Comparison of ENCODE assay signal across 8 mouse cellular contexts in the genomic region with DNA sequence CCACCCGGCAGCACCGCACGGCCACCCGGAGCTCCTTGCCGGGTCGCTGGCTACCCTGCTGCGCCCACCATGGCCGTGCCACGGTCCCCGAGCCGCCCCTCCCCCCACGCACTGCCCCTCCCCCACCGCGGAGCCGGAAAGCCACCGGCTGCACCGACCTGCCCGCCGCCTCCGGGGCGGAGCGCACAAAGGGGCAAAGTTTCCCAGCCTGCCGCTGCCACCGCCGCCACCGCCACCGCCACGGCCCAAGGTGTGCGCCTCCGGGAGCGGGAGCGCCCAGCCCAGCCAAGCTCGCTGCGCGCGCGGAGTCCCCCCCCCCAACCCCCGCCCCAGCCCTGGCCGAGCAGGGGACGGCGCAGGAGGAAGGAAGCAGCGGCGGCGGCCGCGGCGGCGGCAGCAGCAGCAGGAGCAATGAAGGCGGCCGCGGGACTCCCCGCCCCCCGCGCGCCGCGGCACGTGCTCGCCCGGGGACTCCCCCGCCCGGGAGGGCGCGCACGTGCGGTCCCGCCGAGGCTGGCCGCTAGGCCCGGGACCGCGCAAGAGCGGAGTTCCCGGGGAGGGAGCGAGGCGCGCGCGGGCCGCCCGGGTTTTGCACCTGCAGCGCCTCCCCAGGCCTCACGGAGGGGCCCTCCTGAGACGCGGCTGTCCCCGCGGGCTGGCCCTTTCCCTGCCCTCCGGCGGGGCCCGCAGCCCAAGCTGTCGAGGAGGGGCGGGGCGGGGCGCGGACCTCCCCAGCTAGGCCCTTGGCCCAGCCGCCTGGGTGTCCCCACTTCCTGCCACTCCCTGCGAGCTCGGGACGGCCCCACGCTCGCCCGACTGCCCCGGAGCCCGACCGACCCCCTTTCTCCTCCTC. TPM values are rescaled to one million over a fixed set of nuclear protein-coding genes. Genes with fewer than 3 reads are reported as not detected.
DNase-seq lines count a peak whose midpoint lies in the region; ATAC-seq and TF ChIP-seq lines count a peak whose summit lies in the region.

No protein-coding gene starts in this region.

- ATAC-seq in inflammation-experienced regulatory T-cells, adult 6 months: peak; percentile 63
- peak; percentile 75 for ATAC-seq in midbrain, postnatal 0 days (ENCODE audit: low FRiP score)

- peak overlapping the region; percentile 96 for H3K4me2 ChIP-seq in midbrain, postnatal 0 days (ENCODE audit: low read depth, low read length, poor library complexity, severe bottlenecking)

- peak overlapping the region; percentile 17; the same call in 1 of the 2 replicates for H3K27ac ChIP-seq in cortical plate, adult 2 months (ENCODE audit: insufficient read depth, low read length)
- peak overlapping the region; percentile 88 for H3K27ac ChIP-seq in liver, adult 2 months (replicated peaks; ENCODE audit: insufficient read depth, low read depth, low read length)
- H3K27ac ChIP-seq in midbrain, postnatal 0 days (ENCODE audit: low read depth, low read length): peak overlapping the region; percentile 84

- TF ChIP-seq CTCF in cortical plate, adult 2 months (IDR thresholded peaks at IDR 0.05; ENCODE audit: extremely low read depth, insufficient read depth, low read length): no peak
- TF ChIP-seq CTCF in liver, adult 2 months (IDR thresholded peaks at IDR 0.05; ENCODE audit: low read depth, low read length): no peak
- TF ChIP-seq CTCF in midbrain, postnatal 0 days (IDR thresholded peaks at IDR 0.05): peak; percentile 19; the same call in 1 of the 2 replicates

- H3K79me2 ChIP-seq in liver, adult 2 months (ENCODE audit: control insufficient read depth, insufficient read depth, low read length): peaks cover 20% of the 10 kb centered on the region; the same call in 1 of the 2 replicates

- H3K27me3 ChIP-seq in liver, adult 2 months (ENCODE audit: control insufficient read depth, insufficient read depth, low read length): no peaks in the 10 kb centered on the region
- H3K27me3 ChIP-seq in midbrain, postnatal 0 days (ENCODE audit: insufficient read depth, low read length): no peaks in the 10 kb centered on the region

- H3K4me3 ChIP-seq in cortical plate, adult 2 months (ENCODE audit: insufficient read depth, low read length): peak overlapping the region; percentile 79
- H3K4me3 ChIP-seq in liver, adult 2 months (ENCODE audit: insufficient read depth, low read depth, low read length): peak overlapping the region; percentile 93
- H3K4me3 ChIP-seq in midbrain, postnatal 0 days (ENCODE audit: low read depth, low read length): peak overlapping the region; percentile 71

- no peaks in the 10 kb centered on the region for H3K36me3 ChIP-seq in liver, adult 2 months (ENCODE audit: control insufficient read depth, insufficient read depth, low read length)
- H3K36me3 ChIP-seq in midbrain, postnatal 0 days (ENCODE audit: insufficient read depth, low read length): no peaks in the 10 kb centered on the region

- WGBS in liver, adult 2 months: under 1% methylated on average over 61 of the region's 105 CpGs
- under 1% methylated on average over 26 of the region's 105 CpGs for WGBS in midbrain, postnatal 0 days

- DNase-seq in layer of hippocampus, adult 11-12 months (ENCODE audit: low spot score): peak; percentile 46
- no peak for DNase-seq in layer of hippocampus, adult 9-10 months (ENCODE audit: low spot score)
- peak; percentile 83 for DNase-seq in gastrocnemius, postnatal 25 days
- peak; percentile 56 for DNase-seq in liver, adult 2 months (ENCODE audit: extremely low read depth, low read depth, low spot score)
- peak; percentile 72 for DNase-seq in midbrain, postnatal 0 days (ENCODE audit: low spot score)
- DNase-seq in spleen, postnatal 36 days (ENCODE audit: low spot score in 2 of 2): peak; percentile 88 to 89

- TF ChIP-seq POLR2A in cortical plate, adult 2 months (IDR thresholded peaks at IDR 0.05; ENCODE audit: extremely low read depth, insufficient read depth, low read length): no peak
- 0 out of 2 replicates have a peak, but pooled peaks have one; percentile 38 for TF ChIP-seq POLR2A in liver, adult 2 months (IDR thresholded peaks at IDR 0.05; ENCODE audit: extremely low read depth, insufficient read depth, low read length)

- H3K9ac ChIP-seq in liver, adult 2 months (ENCODE audit: low read depth, low read length): peak overlapping the region; percentile 97
- peak overlapping the region; percentile 89 for H3K9ac ChIP-seq in midbrain, postnatal 0 days (replicated peaks; ENCODE audit: low read length, poor library complexity, severe bottlenecking)

- H3K9me3 ChIP-seq in midbrain, postnatal 0 days (ENCODE audit: low read length): no peaks in the 10 kb centered on the region

- peaks cover 5% of the 10 kb centered on the region; the same call in 1 of the 2 replicates for H3K4me1 ChIP-seq in cortical plate, adult 2 months (ENCODE audit: control insufficient read depth, insufficient read depth, low read length)
- H3K4me1 ChIP-seq in liver, adult 2 months (ENCODE audit: control insufficient read depth, insufficient read depth, low read length): peaks cover 16% of the 10 kb centered on the region
- peaks cover 38% of the 10 kb centered on the region for H3K4me1 ChIP-seq in midbrain, postnatal 0 days (ENCODE audit: insufficient read depth, low read length)

RNA-seq across cellular contexts. Expression of a gene that starts 2.5 kb away (rescaled TPM):
- polyA plus RNA-seq in cortical plate, adult 2 months (2012; rRNA removed): 16.6 TPM in 2 replicates
- 10 to 100 TPM; 22.2 to 29.7 TPM for total RNA-seq in gastrocnemius, postnatal 25 days (2021)
- 10 to 100 TPM; 13.2 to 19.4 (median 18.7) TPM for polyA plus RNA-seq in inflammation-experienced regulatory T-cells, adult 6 months (2017; shearing (Covaris generic))
- 4.6 and 6.6 TPM in 2 replicates for total RNA-seq in liver, adult 2 months (2014; rRNA removed)
- 3.5 and 4.5 TPM in 2 replicates for polyA plus RNA-seq in liver, adult 2 months (2012; rRNA removed)
- 32.0 and 38.3 TPM in 2 replicates for total RNA-seq in midbrain, postnatal 0 days (2014; rRNA removed)
- polyA plus RNA-seq in midbrain, postnatal 0 days (2015; fragmentation: Nextera tagmentation; extraction: Ambion mirVana): 45.3 and 48.5 TPM in 2 replicates

RNA-seq across cellular contexts. Expression of a gene that starts 50.4 kb away (rescaled TPM):
- polyA plus RNA-seq in cortical plate, adult 2 months (2012; rRNA removed): 53.9 and 57.2 TPM in 2 replicates
- 10 to 100 TPM; 14.3 to 14.5 TPM for total RNA-seq in gastrocnemius, postnatal 25 days (2021)
- polyA plus RNA-seq in inflammation-experienced regulatory T-cells, adult 6 months (2017; shearing (Covaris generic)): 100 to 1,000 TPM in 1 of 3 experiments, 10 to 100 TPM in 2; 60.1 to 100 (median 87.6) TPM
- 17.4 and 21.8 TPM in 2 replicates for total RNA-seq in liver, adult 2 months (2014; rRNA removed)
- 23.5 and 24.9 TPM in 2 replicates for polyA plus RNA-seq in liver, adult 2 months (2012; rRNA removed)
- 31.4 and 55.2 TPM in 2 replicates for total RNA-seq in midbrain, postnatal 0 days (2014; rRNA removed)
- 48.5 and 52.3 TPM in 2 replicates for polyA plus RNA-seq in midbrain, postnatal 0 days (2015; fragmentation: Nextera tagmentation; extraction: Ambion mirVana)

Comparison
In these comparisons a context has a peak if more than half of its experiments do, and no peak if none do; other contexts are left out.
1. H3K27ac ChIP-seq: peak in every context shown above with its lines; median percentile 88 in liver, adult 2 months; 84 in midbrain, postnatal 0 days; 17 in cortical plate, adult 2 months.